Mouse (Mus musculus) forebrain, postnatal 0 days (tissue): ENCODE data around the gene Lrrc41. TPM values are rescaled to one million over a fixed set of nuclear protein-coding genes. Genes with fewer than 3 reads are reported as not detected.

ENCODE experiments used
- ATAC-seq: fragments of 200-750 bp; cut with Nextera tagmentation; 2 replicates; pipeline ENCODE4 v1.8.0; 2017; ENCODE audit warnings: mild to moderate bottlenecking, moderate library complexity
- DNase-seq: peaks from one replicate; pipeline ENCODE4 v3.0.0-alpha.2; 2015
- H3K27ac ChIP-seq: fragments of 300-500 bp; sonication (generic); 2 replicates; pipeline ENCODE4 v1.5.1; 2014; ENCODE audit warnings: low read depth, mild to moderate bottlenecking, antibody characterized with exemption, low read length, moderate library complexity, mixed read lengths
- H3K27me3 ChIP-seq: fragments of 300-500 bp; sonication (generic); 2 replicates; pipeline ENCODE4 v1.6.1; 2014; ENCODE audit warnings: mild to moderate bottlenecking, low read length, mixed read lengths; ENCODE audit not compliant: insufficient read depth
- H3K36me3 ChIP-seq: fragments of 300-500 bp; sonication (generic); 2 replicates; pipeline ENCODE4 v1.6.1; 2014; ENCODE audit warnings: mild to moderate bottlenecking, moderate library complexity; ENCODE audit not compliant: insufficient read depth
- H3K4me1 ChIP-seq: fragments of 300-500 bp; sonication (generic); 2 replicates; pipeline ENCODE4 v1.6.1; 2014; ENCODE audit warnings: antibody characterized with exemption; ENCODE audit not compliant: insufficient read depth
- H3K4me2 ChIP-seq: fragments of 300-500 bp; sonication (generic); 2 replicates; pipeline ENCODE4 v1.6.1; 2014; ENCODE audit warnings: low read depth, mild to moderate bottlenecking, moderate library complexity
- H3K4me3 ChIP-seq: fragments of 300-500 bp; sonication (generic); 2 replicates; pipeline ENCODE4 v1.5.1; 2014; ENCODE audit warnings: low read depth, low read length, mixed read lengths
- H3K9ac ChIP-seq: fragments of 300-500 bp; sonication (generic); 2 replicates; pipeline ENCODE4 v1.6.1; 2014; ENCODE audit warnings: mild to moderate bottlenecking
- H3K9me3 ChIP-seq: fragments of 300-500 bp; sonication (generic); 2 replicates; pipeline ENCODE4 v1.6.1; 2016; ENCODE audit warnings: low read length
- CTCF ChIP-seq: sonication (generic); IDR thresholded peaks from 2 replicates; pipeline ENCODE4 v1.5.1; 2016; ENCODE audit warnings: antibody characterized with exemption, control low read depth, low read depth
- WGBS: fragments of 180-500 bp; shearing (Covaris S2); extraction: QIAGEN DNeasy Blood & Tissue Kit; methylation state at CpG from one replicate; pipeline ENCODE4 v1.1.7; 2014; 5-methylcytosine and 5-hydroxymethylcytosine counted together
- polyA plus RNA-seq: library from polyadenylated mRNA; unstranded; fragments of >200 nt; fragmentation: Nextera tagmentation; extraction: Ambion mirVana; gene quantifications from 2 replicates; pipeline ENCODE4 v1.2.1, GENCODE M21; 2015
- total RNA-seq: library from RNA; depleted of rRNA; stranded (reverse); fragments of >200 nt; gene quantifications from 2 replicates; pipeline ENCODE4 v1.2.3, GENCODE M21; 2014; rRNA removed

Lrrc41 gene
- total RNA-seq (95.4 and 98.4 TPM in 2 replicates), polyA plus RNA-seq (67.5 and 70.2 TPM in 2 replicates)

- peak within 1 kb of the TSS; percentile 85 for H3K4me2 ChIP-seq
- peak; percentile 98 for DNase-seq
- peaks cover 23% of the 10 kb centered on the region; the same call in 1 of the 2 replicates for H3K4me1 ChIP-seq
- H3K9ac ChIP-seq, result peak within 1 kb of the TSS; percentile 85
- H3K27me3 ChIP-seq, result no peaks in the 10 kb centered on the region
- WGBS, result 1% methylated on average over 55 of the region's 55 CpGs
- H3K36me3 ChIP-seq, result peaks cover 11% of the 10 kb centered on the region
- peak within 1 kb of the TSS; percentile 94 for H3K27ac ChIP-seq
- TF ChIP-seq CTCF, result no peak
- H3K9me3 ChIP-seq, result no peaks in the 10 kb centered on the region
- peak; percentile 94 for ATAC-seq
- H3K4me3 ChIP-seq, result peak within 1 kb of the TSS; percentile 82
Measured at GRCm38 (mm10) chr4:116074861-116075620, at the start of gene Lrrc41, which contains the start of gene Uqcrh. TSS of gene Lrrc41 (plus strand) at chr4:116075269. TSS of gene Uqcrh (minus strand) at chr4:116075071.

- no peaks in the 10 kb centered on the region for H3K27me3 ChIP-seq
- H3K9me3 ChIP-seq, result no peaks in the 10 kb centered on the region
- TF ChIP-seq CTCF, result no peak
- H3K4me2 ChIP-seq, result no peak overlapping the region
- H3K36me3 ChIP-seq, result peaks cover 9% of the 10 kb centered on the region; the same call in 1 of the 2 replicates
- no peak for ATAC-seq
- H3K4me3 ChIP-seq, result no peak overlapping the region
- no peak overlapping the region for H3K9ac ChIP-seq
- no peak for DNase-seq
- WGBS, result 89% methylated on average over 9 of the region's 9 CpGs
- no peaks in the 10 kb centered on the region for H3K4me1 ChIP-seq
- H3K27ac ChIP-seq, result no peak overlapping the region
Measured at GRCm38 (mm10) chr4:116032906-116033305, 42.2 kb upstream of the Lrrc41 start.

- 89% methylated on average over 5 of the region's 5 CpGs for WGBS
- Histone ChIP-seq H3K36me3 (peaks cover 9% of the 10 kb centered on the region; the same call in 1 of the 2 replicates), H3K27ac (no peak overlapping the region), H3K4me2 (no peak overlapping the region), H3K4me1 (no peaks in the 10 kb centered on the region), H3K9me3 (no peaks in the 10 kb centered on the region), H3K27me3 (no peaks in the 10 kb centered on the region), H3K4me3 (no peak overlapping the region), H3K9ac (no peak overlapping the region)
- no peak for TF ChIP-seq CTCF
- DNase-seq (no peak), ATAC-seq (no peak)
Measured at GRCm38 (mm10) chr4:116033374-116033773, 41.7 kb upstream of the Lrrc41 start.

GRCm38 (mm10) chr4:116040466-116040865, 34.6 kb upstream of the Lrrc41 start:
- 0 out of 2 replicates have a peak, but pooled peaks cover 2% of the 10 kb centered on the region for H3K36me3 ChIP-seq
- H3K9ac ChIP-seq, result no peak overlapping the region
- TF ChIP-seq CTCF, result no peak
- H3K27ac ChIP-seq, result no peak overlapping the region
- H3K4me2 ChIP-seq, result no peak overlapping the region
- DNase-seq (no peak), ATAC-seq (no peak)
- H3K9me3 ChIP-seq, result no peaks in the 10 kb centered on the region
- H3K4me3 ChIP-seq, result no peak overlapping the region
- H3K4me1 ChIP-seq, result no peaks in the 10 kb centered on the region
- no peaks in the 10 kb centered on the region for H3K27me3 ChIP-seq
- WGBS, result 99% methylated on average over 2 of the region's 2 CpGs

- WGBS, result 85% methylated on average over 3 of the region's 3 CpGs
- ATAC-seq, result no peak
- H3K27me3 ChIP-seq, result no peaks in the 10 kb centered on the region
- H3K4me1 ChIP-seq, result no peaks in the 10 kb centered on the region
- H3K9ac ChIP-seq, result no peak overlapping the region
- no peak for TF ChIP-seq CTCF
- H3K27ac ChIP-seq, result no peak overlapping the region
- no peak overlapping the region for H3K4me2 ChIP-seq
- H3K36me3 ChIP-seq, result no peaks in the 10 kb centered on the region
- no peak overlapping the region for H3K4me3 ChIP-seq
- no peak for DNase-seq
- H3K9me3 ChIP-seq, result no peaks in the 10 kb centered on the region
Measured at GRCm38 (mm10) chr4:116042186-116042585, 32.9 kb upstream of the Lrrc41 start.

GRCm38 (mm10) chr4:116046604-116047003, 28.5 kb upstream of the Lrrc41 start:
- ATAC-seq (no peak), DNase-seq (no peak)
- H3K36me3 ChIP-seq, result no peaks in the 10 kb centered on the region
- no peaks in the 10 kb centered on the region for H3K4me1 ChIP-seq
- TF ChIP-seq CTCF, result no peak
- no peak overlapping the region for H3K4me3 ChIP-seq
- no peak overlapping the region for H3K27ac ChIP-seq
- no peak overlapping the region for H3K9ac ChIP-seq
- H3K27me3 ChIP-seq, result no peaks in the 10 kb centered on the region
- H3K4me2 ChIP-seq, result no peak overlapping the region
- H3K9me3 ChIP-seq, result no peaks in the 10 kb centered on the region
- WGBS, result 97% methylated on average over 2 of the region's 2 CpGs

- DNase-seq, result no peak
- no peak for TF ChIP-seq CTCF
- 95% methylated on average over 1 of the region's 1 CpGs for WGBS
Measured at GRCm38 (mm10) chr4:116047681-116048080, 27.4 kb upstream of the Lrrc41 start.

More at GRCm38 (mm10) chr4:116047681-116048080, 27.4 kb upstream of the Lrrc41 start:
- Histone ChIP-seq H3K9ac (no peak overlapping the region), H3K4me2 (no peak overlapping the region), H3K9me3 (no peaks in the 10 kb centered on the region), H3K27ac (no peak overlapping the region), H3K27me3 (no peaks in the 10 kb centered on the region), H3K4me1 (peaks cover 2% of the 10 kb centered on the region; the same call in 1 of the 2 replicates), H3K36me3 (no peaks in the 10 kb centered on the region), H3K4me3 (no peak overlapping the region)
- ATAC-seq, result no peak
